Mouse (Mus musculus) MEL (cell line): ENCODE data around the gene Arsj. TPM values are rescaled to one million over a fixed set of nuclear protein-coding genes. Genes with fewer than 3 reads are reported as not detected.

Experiments used
- DNase-seq: peaks from one replicate; pipeline ENCODE4 v3.0.0; 2011; ENCODE audit warnings: low read depth, low spot score
- H3K27ac ChIP-seq: 2 replicates; pipeline ENCODE4 v1.5.1; 2012; ENCODE audit warnings: low read depth, mild to moderate bottlenecking, control low read depth, low read length, moderate library complexity; ENCODE audit not compliant: control insufficient read depth
- H3K27me3 ChIP-seq, 2 experiments: fragments of 150-350 bp in 1 of 2; sonication (generic) in 1 of 2; 2 replicates each; pipeline ENCODE4 v1.6.1; 2012; ENCODE audit warnings: low read length in 2 of 2, mild to moderate bottlenecking in 2 of 2, improper control_type of control experiment in 1 of 2, moderate library complexity in 1 of 2; ENCODE audit not compliant: insufficient read depth in 2 of 2, control insufficient read depth in 1 of 2
- H3K36me3 ChIP-seq, 2 experiments: 2 replicates each; pipeline ENCODE4 v1.6.1; 2012 to 2014; ENCODE audit warnings: low read length in 2 of 2, improper control_type of control experiment in 1 of 2, inconsistent platforms in 1 of 2, mild to moderate bottlenecking in 1 of 2; ENCODE audit not compliant: insufficient read depth in 2 of 2, control insufficient read depth in 1 of 2
- H3K4me1 ChIP-seq, 2 experiments: fragments of 150-350 bp in 1 of 2; sonication (generic) in 1 of 2; 2 replicates each; pipeline ENCODE4 v1.6.1; 2012; ENCODE audit warnings: low read length in 2 of 2, improper control_type of control experiment in 1 of 2, mild to moderate bottlenecking in 1 of 2; ENCODE audit not compliant: insufficient read depth in 2 of 2, control insufficient read depth in 1 of 2
- H3K4me3 ChIP-seq, 2 experiments: fragments of 150-350 bp in 1 of 2; sonication (generic) in 1 of 2; 2 replicates each; pipeline ENCODE4 v1.5.1; 2012; ENCODE audit warnings: low read depth in 2 of 2, low read length in 2 of 2, mild to moderate bottlenecking in 2 of 2, moderate library complexity in 2 of 2, control low read depth in 1 of 2, improper control_type of control experiment in 1 of 2; ENCODE audit not compliant: control insufficient read depth in 1 of 2, insufficient read depth in 1 of 2
- H3K79me2 ChIP-seq: 2 replicates; pipeline ENCODE4 v1.6.1; 2012; ENCODE audit warnings: mild to moderate bottlenecking, low read length, moderate library complexity; ENCODE audit not compliant: control insufficient read depth, poor library complexity, insufficient read depth
- H3K9ac ChIP-seq: 2 replicates; pipeline ENCODE4 v1.6.1; 2012; ENCODE audit warnings: low read depth, mild to moderate bottlenecking, control low read depth, low read length, moderate library complexity; ENCODE audit not compliant: control insufficient read depth, poor library complexity, severe bottlenecking
- H3K9me3 ChIP-seq: fragments of 150-350 bp; sonication (generic); replicated peaks from 2 replicates; pipeline ENCODE4 v1.6.1; 2012; ENCODE audit warnings: mild to moderate bottlenecking, low read length, improper control_type of control experiment, moderate library complexity; ENCODE audit not compliant: insufficient read depth
- BHLHE40 ChIP-seq: IDR thresholded peaks from 2 replicates; pipeline ENCODE4 v1.6.1; 2012; ENCODE audit warnings: low read depth, mild to moderate bottlenecking, inconsistent platforms, low read length, improper control_type of control experiment, borderline replicate concordance
- CHD1 ChIP-seq: IDR thresholded peaks from 2 replicates; pipeline ENCODE4 v1.6.1; 2012; ENCODE audit warnings: low read depth, mild to moderate bottlenecking, inconsistent platforms, low read length, improper control_type of control experiment
- E2F4 ChIP-seq: IDR thresholded peaks from 2 replicates; pipeline ENCODE4 v1.6.1; 2011; ENCODE audit warnings: low read depth, low read length, improper control_type of control experiment, borderline replicate concordance
- ELF1 ChIP-seq: IDR thresholded peaks from 2 replicates; pipeline ENCODE4 v1.6.1; 2014; ENCODE audit warnings: low read depth, mild to moderate bottlenecking, inconsistent platforms, low read length, improper control_type of control experiment, moderate library complexity
- ETS1 ChIP-seq: IDR thresholded peaks from 2 replicates; pipeline ENCODE4 v1.6.1; 2012; ENCODE audit warnings: low read depth, mild to moderate bottlenecking, inconsistent platforms, low read length, improper control_type of control experiment, moderate library complexity
- GATA1 ChIP-seq: IDR thresholded peaks from 2 replicates; pipeline ENCODE4 v1.6.1; 2011; ENCODE audit warnings: low read depth, low read length, improper control_type of control experiment
- KAT2A ChIP-seq: conservative IDR thresholded peaks from 2 replicates; pipeline ENCODE4 v1.6.1; 2012; ENCODE audit warnings: low read depth, low read length, improper control_type of control experiment, inconsistent platforms
- MAFK ChIP-seq: IDR thresholded peaks from 2 replicates; pipeline ENCODE4 v1.6.1; 2011; ENCODE audit warnings: low read depth, mild to moderate bottlenecking, low read length, improper control_type of control experiment, borderline replicate concordance
- MAZ ChIP-seq: IDR thresholded peaks from 2 replicates; pipeline ENCODE4 v1.6.1; 2012; ENCODE audit warnings: low read depth, mild to moderate bottlenecking, inconsistent platforms, low read length, improper control_type of control experiment
- MEF2A ChIP-seq: IDR thresholded peaks from 2 replicates; pipeline ENCODE4 v1.6.1; 2014; ENCODE audit warnings: low read depth, mild to moderate bottlenecking, inconsistent platforms, low read length, improper control_type of control experiment; ENCODE audit not compliant: poor library complexity, insufficient replicate concordance, severe bottlenecking; ENCODE audit errors: extremely low read depth
- MXI1 ChIP-seq: IDR thresholded peaks from 2 replicates; pipeline ENCODE4 v1.6.1; 2011; ENCODE audit warnings: mild to moderate bottlenecking, low read depth, low read length, improper control_type of control experiment
- MYC ChIP-seq: IDR thresholded peaks from 2 replicates; pipeline ENCODE4 v1.6.1; 2011; ENCODE audit warnings: low read depth, mild to moderate bottlenecking, low read length, improper control_type of control experiment, moderate library complexity
- NELFE ChIP-seq: IDR thresholded peaks from 2 replicates; pipeline ENCODE4 v1.6.1; 2011; ENCODE audit warnings: low read depth, low read length, improper control_type of control experiment
- POLR2AphosphoS2 ChIP-seq: IDR thresholded peaks from 2 replicates; pipeline ENCODE4 v1.6.1; 2011; ENCODE audit warnings: low read length, improper control_type of control experiment
- POLR2AphosphoS5 ChIP-seq: IDR thresholded peaks from 2 replicates; pipeline ENCODE4 v1.6.1; 2012; ENCODE audit warnings: low read depth, borderline replicate concordance, mild to moderate bottlenecking, inconsistent platforms, low read length, moderate library complexity, mixed read lengths
- RAD21 ChIP-seq: IDR thresholded peaks from 2 replicates; pipeline ENCODE4 v1.6.1; 2011; ENCODE audit warnings: mild to moderate bottlenecking, low read depth, low read length, improper control_type of control experiment
- RCOR1 ChIP-seq: IDR thresholded peaks from 2 replicates; pipeline ENCODE4 v1.6.1; 2012; ENCODE audit warnings: low read depth, mild to moderate bottlenecking, inconsistent platforms, low read length, improper control_type of control experiment
- SIN3A ChIP-seq: IDR thresholded peaks from 2 replicates; pipeline ENCODE4 v1.6.1; 2012; ENCODE audit warnings: low read length, improper control_type of control experiment, inconsistent platforms
- SMC3 ChIP-seq: IDR thresholded peaks from 2 replicates; pipeline ENCODE4 v1.6.1; 2011; ENCODE audit warnings: low read depth, low read length, improper control_type of control experiment
- TAL1 ChIP-seq: IDR thresholded peaks from 2 replicates; pipeline ENCODE4 v1.6.1; 2012; ENCODE audit warnings: mild to moderate bottlenecking, inconsistent platforms, low read length, moderate library complexity, mixed read lengths
- TCF12 ChIP-seq: IDR thresholded peaks from 2 replicates; pipeline ENCODE4 v1.6.1; 2014; ENCODE audit warnings: low read depth, mild to moderate bottlenecking, inconsistent platforms, low read length, improper control_type of control experiment, moderate library complexity
- UBTF ChIP-seq: IDR thresholded peaks from 2 replicates; pipeline ENCODE4 v1.6.1; 2012; ENCODE audit warnings: low read depth, mild to moderate bottlenecking, inconsistent platforms, low read length, improper control_type of control experiment, moderate library complexity, borderline replicate concordance; ENCODE audit not compliant: insufficient read depth
- USF1 ChIP-seq: IDR thresholded peaks from 2 replicates; pipeline ENCODE4 v1.6.1; 2014; ENCODE audit warnings: low read depth, mild to moderate bottlenecking, inconsistent platforms, low read length, improper control_type of control experiment, moderate library complexity
- USF2 ChIP-seq, 2 experiments: IDR thresholded peaks; 2 replicates each; pipeline ENCODE4 v1.6.1; 2011 to 2012; ENCODE audit warnings: improper control_type of control experiment in 2 of 2, low read length in 2 of 2, borderline replicate concordance in 1 of 2, inconsistent platforms in 1 of 2, low read depth in 1 of 2, mild to moderate bottlenecking in 1 of 2; ENCODE audit not compliant: insufficient read depth in 1 of 2
- ZNF384 ChIP-seq: IDR thresholded peaks from 2 replicates; pipeline ENCODE4 v1.6.1; 2012; ENCODE audit warnings: low read depth, mild to moderate bottlenecking, inconsistent platforms, low read length, improper control_type of control experiment
- polyA plus RNA-seq, 2 experiments: library from polyadenylated mRNA; stranded (reverse) in 1 of 2; unstranded in 1 of 2; fragments of >175 nt in 1 of 2; fragments of >200 nt in 1 of 2; gene quantifications; 2 replicates each; pipeline versions ENCODE4 v1.2.1 to v1.2.4; 2012; ENCODE audit warnings: low replicate concordance in 2 of 2, low read depth in 1 of 2; ENCODE audit not compliant: insufficient read length in 2 of 2, insufficient read depth in 1 of 2, missing spikeins in 1 of 2
- total RNA-seq: library from RNA; depleted of rRNA; stranded (reverse); fragments of 300-350 nt; gene quantifications from 2 replicates; pipeline ENCODE4 v1.2.3, GENCODE M21; 2012

Arsj gene
- total and polyA plus RNA-seq, 3 experiments: not detected

DNA sequence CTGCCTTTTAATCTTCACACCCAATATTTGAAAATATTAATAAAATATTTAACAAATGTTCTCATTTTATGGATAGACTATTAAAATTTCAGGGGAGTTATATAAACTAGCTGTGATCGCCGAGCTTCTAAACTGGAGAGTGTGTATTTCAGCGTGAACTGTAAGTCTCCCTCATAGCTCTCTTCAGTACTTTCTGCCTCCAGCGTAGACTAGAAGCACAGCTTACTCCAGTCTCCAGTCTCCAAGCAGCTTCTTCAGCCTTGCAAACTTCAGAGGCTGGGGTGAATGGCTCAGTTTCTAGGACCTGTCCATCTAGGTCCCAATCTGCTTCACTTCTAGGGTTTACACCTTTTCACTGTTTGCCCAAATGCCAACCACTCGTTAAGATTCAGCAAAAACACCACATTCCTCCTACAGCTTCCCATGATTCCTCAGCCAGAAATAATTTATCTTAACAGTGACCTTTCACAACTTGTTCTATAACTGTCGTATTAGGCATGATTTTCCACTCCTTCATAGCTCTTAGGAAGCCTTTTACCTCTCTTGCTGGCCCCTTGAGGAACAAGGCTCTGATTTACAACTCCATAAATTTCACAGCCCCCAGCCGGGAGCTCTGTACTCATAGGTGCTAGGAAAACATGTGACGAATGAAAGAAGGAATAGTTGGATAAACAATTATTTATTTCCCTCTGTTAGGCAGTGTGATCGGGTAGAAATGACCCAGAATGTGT lies 9.5 kb downstream of the Arsj start:
- Histone ChIP-seq H3K27ac (no peak overlapping the region), H3K79me2 (no peaks in the 10 kb centered on the region), H3K27me3 (no peaks in the 10 kb centered on the region), H3K4me3 (no peak overlapping the region), H3K9me3 (no peaks in the 10 kb centered on the region), H3K36me3 (no peaks in the 10 kb centered on the region), H3K4me1 (no peaks in the 10 kb centered on the region), H3K9ac (no peak overlapping the region)
- DNase-seq: no peak
- TF ChIP-seq POLR2AphosphoS5 (no peak), GATA1 (no peak), MAZ (no peak), MXI1 (no peak), ETS1 (no peak), BHLHE40 (no peak), ZNF384 (no peak), SIN3A (no peak), MAFK (no peak), RAD21 (no peak), E2F4 (no peak), USF2 (IDR thresholded peaks at IDR 0.05; ENCODE audit: borderline replicate concordance in 1 of 2, insufficient read depth in 1 of 2, low read depth in 1 of 2, low read length in 2 of 2) (no peak), NELFE (no peak), KAT2A (no peak), ELF1 (no peak), TCF12 (no peak), MYC (no peak), POLR2AphosphoS2 (no peak)

DNA sequence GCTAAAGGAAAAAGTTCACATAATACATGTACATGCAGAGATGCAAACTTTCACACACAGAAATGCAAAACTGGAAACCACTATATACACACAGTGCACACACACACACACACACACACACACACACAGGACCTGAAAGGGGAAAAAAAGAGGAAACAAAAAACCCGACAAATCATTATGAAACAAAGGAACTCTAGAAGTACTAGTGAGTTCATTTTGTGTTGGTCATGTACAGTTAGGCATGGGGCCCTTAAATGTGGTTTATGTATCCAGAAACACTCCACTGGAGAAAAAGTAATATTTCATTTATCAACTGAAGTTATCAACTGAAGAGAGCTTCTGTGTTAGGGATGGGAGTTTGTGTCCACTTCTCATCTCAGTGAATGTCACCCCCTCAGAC lies 10.2 kb downstream of the Arsj start:
- Histone ChIP-seq H3K4me1 (no peaks in the 10 kb centered on the region), H3K9me3 (no peaks in the 10 kb centered on the region), H3K79me2 (no peaks in the 10 kb centered on the region)
- no peak for TF ChIP-seq MAFK
- no peak for TF ChIP-seq USF1
- TF ChIP-seq CHD1: no peak
- no peak for TF ChIP-seq UBTF
- TF ChIP-seq SMC3: no peak
- TF ChIP-seq POLR2AphosphoS2: no peak
- no peak for TF ChIP-seq MXI1
- TF ChIP-seq SIN3A: no peak
- no peak for TF ChIP-seq MYC
- no peak for TF ChIP-seq BHLHE40
- no peak for TF ChIP-seq RCOR1
- no peak for TF ChIP-seq E2F4
- TF ChIP-seq KAT2A: no peak
- TF ChIP-seq MEF2A: no peak
- TF ChIP-seq MAZ: no peak
- TF ChIP-seq NELFE: no peak
- TF ChIP-seq ETS1: no peak
- no peak for TF ChIP-seq TAL1
- TF ChIP-seq, all 39 proteins: peak for 0
- no peak overlapping the region for H3K4me3 ChIP-seq
- H3K9ac ChIP-seq: no peak overlapping the region
- no peaks in the 10 kb centered on the region for H3K36me3 ChIP-seq
- DNase-seq: no peak
- H3K27ac ChIP-seq: no peak overlapping the region
- H3K27me3 ChIP-seq: no peaks in the 10 kb centered on the region
